Mouse (Mus musculus) central nervous system, embryonic 14 days (tissue): ENCODE measurements around the gene 4921507P07Rik. TPM values are rescaled to one million over a fixed set of nuclear protein-coding genes. Genes with fewer than 3 reads are reported as not detected.

ENCODE experiments used
- polyA plus RNA-seq: library from polyadenylated mRNA; depleted of rRNA; stranded (reverse); fragments of >200 nt; gene quantifications from 2 replicates; pipeline ENCODE4 v1.2.3, GENCODE M21; 2012; rRNA removed

4921507P07Rik gene
- 2.6 and 2.9 TPM in 2 replicates for polyA plus RNA-seq

GRCm38 (mm10) chr6:50596301-50597211, at the start of gene 4921507P07Rik:
4921507P07Rik (minus strand) TSS chr6:50596632.

DNA sequence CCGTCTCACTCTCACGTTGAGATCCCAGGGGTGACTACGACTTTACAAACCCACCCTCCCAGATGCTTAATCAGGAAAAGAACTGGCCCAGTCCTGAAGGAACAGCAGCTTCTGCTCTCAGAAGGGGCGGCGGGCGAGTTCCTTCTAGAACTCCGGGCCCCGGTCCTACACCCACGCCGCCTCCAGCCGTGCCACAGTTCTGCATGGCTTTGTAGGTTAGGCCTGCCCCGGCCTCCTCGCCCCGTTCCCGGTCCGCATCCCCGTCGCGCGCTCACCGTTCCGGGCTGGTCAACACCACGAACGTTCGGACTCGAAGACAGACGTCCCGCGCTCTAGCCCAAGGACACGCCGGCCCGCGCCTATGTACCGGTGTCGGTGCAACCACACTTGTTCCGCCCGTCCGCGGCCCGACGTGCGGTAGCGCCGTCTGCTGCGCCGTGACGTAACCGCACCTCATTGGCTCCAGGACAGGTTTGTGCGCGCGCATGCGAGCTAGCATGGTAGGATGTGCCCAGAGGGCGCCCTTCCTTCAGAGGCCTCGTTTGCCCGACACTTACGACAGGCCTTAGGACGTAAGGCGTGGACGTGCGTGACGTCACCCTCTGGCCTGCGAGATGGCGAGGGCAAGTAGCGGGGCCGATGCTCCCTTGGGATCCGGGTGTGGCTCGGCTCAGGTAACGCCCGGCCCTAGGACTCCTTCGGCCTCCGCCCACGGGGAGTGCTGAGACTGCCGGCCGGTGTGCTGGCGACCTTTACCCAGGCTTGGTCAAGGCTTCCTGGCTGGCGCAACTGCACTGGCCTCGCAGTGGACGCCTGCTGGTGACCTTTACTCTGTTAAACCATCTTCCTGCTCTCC, 30.1 kb downstream of the 4921507P07Rik start, which contains the start of gene Cycs:
Gene Cycs, minus strand, starts transcription at position 398 of the 856 bp plus-strand sequence.

Other genes with a start within 250 kb of the 4921507P07Rik start
- gene Osbpl3, start 140.4 kb downstream of the 4921507P07Rik start, polyA plus RNA-seq, result 7.4 and 10.7 TPM in 2 replicates
- 46.2 and 50.2 TPM in 2 replicates for gene Cycs, start 30.1 kb downstream of the 4921507P07Rik start, polyA plus RNA-seq
- gene Npvf, start 57.8 kb upstream of the 4921507P07Rik start, polyA plus RNA-seq, result 0.38 and 0.40 TPM in 2 replicates